Mouse (Mus musculus) activated CD4-positive, CD25-positive, alpha-beta regulatory T cell, adult 4 months (primary cell): Measurements from ENCODE around the gene Rbm17. TPM values are rescaled to one million over a fixed set of nuclear protein-coding genes. Genes with fewer than 3 reads are reported as not detected.
"Not testable (repeated sequence)": the region's sequence is repeated elsewhere in the genome, so short reads cannot be mapped to it uniquely, and the experiment has no call there.

ENCODE experiments used
- ATAC-seq: one replicate; pipeline ENCODE4 v1.8.0; 2017
- polyA plus RNA-seq, 2 experiments: library from polyadenylated mRNA; unstranded; fragments of 100-300 nt; shearing (Covaris generic); gene quantifications; one replicate each; pipeline ENCODE4 v1.2.1; 2017

Rbm17 gene
- polyA plus RNA-seq, result 10 to 100 TPM; 33.1 to 38.5 TPM

DNA sequence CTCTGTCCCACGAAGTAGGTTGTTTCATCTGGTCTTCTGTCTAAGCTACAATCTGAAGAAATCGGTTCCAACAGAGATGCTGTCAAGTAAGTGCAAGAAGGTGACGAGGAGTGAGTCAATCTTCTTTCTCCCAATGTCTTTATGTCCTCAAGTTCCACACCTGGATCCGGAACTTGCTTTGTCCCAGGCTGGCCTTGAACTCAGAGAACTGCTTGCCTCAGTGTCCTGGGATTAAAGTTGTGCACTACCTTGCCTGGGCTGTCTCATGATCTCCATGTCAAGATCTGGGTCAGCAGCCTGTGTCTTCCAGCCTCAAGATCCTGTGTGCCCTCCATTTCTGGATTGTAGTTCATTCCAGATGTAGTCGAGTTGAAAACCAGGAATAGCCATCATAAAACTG, at the start of gene Rbm17:
Rbm17 (minus strand) TSS at position 101 of the 400 bp plus-strand sequence.
- ATAC-seq, result no peak

DNA sequence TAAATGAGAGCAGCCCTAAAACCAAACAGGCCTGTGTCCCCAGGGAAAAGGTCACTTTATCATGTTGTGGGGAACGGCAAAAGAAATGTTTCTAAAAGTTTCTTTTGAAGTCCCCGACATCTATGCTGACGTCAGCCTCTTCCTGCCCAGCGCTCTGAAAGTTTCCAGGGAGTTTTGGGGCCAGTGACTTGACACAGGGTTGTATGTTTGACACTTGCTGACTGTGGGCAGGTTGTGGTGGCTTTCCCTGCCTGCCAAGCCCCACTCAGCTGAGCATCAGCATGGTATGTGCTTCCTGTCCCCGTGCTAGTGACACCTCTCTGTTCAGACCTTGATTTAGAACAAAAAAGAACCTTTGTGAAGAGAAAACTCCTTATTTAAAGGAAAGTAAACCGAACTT, 49.4 kb upstream of the Rbm17 start:
- peak; percentile 70 for ATAC-seq

DNA sequence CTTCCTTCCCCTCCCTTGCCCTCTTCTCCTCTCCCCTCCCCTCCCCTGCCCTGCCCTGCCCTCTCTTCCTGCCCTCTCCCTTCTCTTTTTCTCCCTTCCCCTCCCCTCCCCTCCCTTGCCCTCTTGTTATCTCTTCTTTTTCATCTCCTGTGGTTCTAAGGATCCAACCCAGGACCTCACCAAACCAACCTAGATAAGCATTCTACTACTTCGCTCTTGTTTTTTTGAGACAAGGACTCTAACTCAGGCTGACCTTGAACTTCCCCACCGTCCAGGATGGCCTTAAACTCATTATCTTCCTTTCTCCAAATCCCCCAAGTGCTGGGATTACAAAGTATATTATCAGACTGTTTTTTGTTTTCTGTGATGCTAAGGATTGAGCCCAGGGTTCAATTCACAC, 48.8 kb upstream of the Rbm17 start:
- no peak for ATAC-seq

DNA sequence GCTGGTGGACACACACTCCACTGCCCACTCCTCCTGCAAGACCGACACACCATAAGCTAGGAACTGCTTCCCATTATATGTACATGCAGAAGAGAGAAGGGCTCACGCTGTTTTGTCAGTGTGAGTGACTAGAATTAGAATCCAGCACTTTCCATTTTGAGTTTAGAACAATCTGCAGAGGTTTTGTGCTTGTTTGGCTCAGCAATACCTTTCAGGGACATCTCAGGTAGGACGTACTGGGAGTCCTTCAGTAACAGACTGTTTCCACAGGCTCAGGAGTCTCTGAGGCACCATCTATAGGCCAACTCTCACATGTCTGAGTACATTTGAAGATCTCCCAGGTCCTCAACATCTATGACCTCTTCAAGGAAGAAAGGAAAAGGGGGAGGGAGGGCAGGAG, 48.2 kb upstream of the Rbm17 start:
- ATAC-seq, result no peak

DNA sequence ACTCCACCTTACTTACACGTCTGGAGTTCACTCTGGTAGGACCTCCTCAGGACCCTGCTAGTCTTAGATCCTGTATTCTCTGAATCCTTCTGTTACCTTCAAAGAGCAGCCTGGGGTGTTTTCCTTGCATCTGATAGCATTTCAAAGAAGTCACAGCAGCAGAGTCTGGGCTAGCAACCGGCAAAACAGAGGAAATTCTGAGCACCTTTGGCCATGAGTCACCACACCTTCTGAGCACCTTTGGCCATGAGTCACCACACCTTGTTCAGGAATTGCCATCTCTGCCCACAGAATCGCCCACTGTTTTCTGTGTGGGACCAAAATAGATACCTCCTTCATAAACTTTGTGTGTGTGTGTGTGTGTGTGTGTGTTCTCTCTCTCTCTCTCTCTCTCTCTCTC, 47.5 kb upstream of the Rbm17 start:
- ATAC-seq, result peak; percentile 18

- peak; percentile 38 for ATAC-seq
Observed at GRCm38 (mm10) chr2:11645297-11645696, 41.3 kb upstream of the Rbm17 start.

GRCm38 (mm10) chr2:11644057-11644456, 40.1 kb upstream of the Rbm17 start:
- ATAC-seq, result no peak

- peak; percentile 70 for ATAC-seq
Observed at GRCm38 (mm10) chr2:11642451-11642941, 38.5 kb upstream of the Rbm17 start, which contains the start of gene Il2ra. TSS of gene Il2ra (plus strand) at chr2:11642807.

DNA sequence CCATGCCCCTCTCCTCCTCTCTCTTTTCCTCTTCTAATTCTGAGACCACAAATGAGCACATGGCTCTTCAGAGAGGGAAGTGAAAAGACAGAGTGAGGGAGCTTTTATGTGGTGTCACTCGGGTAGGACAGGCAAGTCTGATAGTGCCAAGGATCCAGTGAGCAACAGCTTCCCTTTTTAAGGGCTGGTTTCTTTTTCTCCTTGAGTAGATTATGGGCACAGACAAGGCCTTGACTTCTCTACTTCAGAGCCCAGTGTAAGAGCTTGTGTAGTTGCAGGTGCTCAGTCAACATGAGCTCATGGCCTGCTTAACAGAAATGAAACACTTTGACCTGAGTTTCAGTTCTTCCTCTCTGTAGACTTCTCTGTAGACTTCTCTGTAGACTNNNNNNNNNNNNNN, 33.2 kb upstream of the Rbm17 start:
- peak; percentile 44 for ATAC-seq

GRCm38 (mm10) chr2:11636138-11636480, 32.2 kb upstream of the Rbm17 start:
- peak; percentile 38 for ATAC-seq

- peak; percentile 18 for ATAC-seq
Observed at GRCm38 (mm10) chr2:11635471-11636137, 31.7 kb upstream of the Rbm17 start.

DNA sequence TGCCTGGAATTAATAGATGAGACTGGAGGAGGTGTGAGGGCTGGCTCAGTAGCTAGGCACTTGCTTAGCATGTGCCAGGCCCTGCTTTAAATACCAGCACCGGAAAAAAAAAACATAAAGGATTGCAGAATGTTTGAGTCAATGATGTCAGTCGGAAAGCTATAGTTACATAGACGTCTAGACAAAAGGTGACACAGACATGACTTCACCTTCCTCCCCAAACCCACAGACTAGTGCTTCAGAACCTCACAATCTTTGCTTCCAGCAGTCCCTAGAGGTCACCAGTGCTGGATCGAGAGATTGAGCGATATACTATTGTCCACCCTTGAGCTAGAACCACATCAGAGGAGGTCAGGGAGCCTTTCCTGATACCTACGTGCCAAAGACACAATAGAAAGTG, 31.1 kb upstream of the Rbm17 start:
- peak; percentile 44 for ATAC-seq

- ATAC-seq, result peak; percentile 47
Observed at GRCm38 (mm10) chr2:11625890-11626289, 21.9 kb upstream of the Rbm17 start, which contains the start of gene Gm17490. TSS of gene Gm17490 (minus strand) at chr2:11626264.

GRCm38 (mm10) chr2:11623726-11624125, 19.8 kb upstream of the Rbm17 start:
- ATAC-seq, result no peak

- ATAC-seq, result no peak
Observed at GRCm38 (mm10) chr2:11623173-11623572, 19.2 kb upstream of the Rbm17 start.

DNA sequence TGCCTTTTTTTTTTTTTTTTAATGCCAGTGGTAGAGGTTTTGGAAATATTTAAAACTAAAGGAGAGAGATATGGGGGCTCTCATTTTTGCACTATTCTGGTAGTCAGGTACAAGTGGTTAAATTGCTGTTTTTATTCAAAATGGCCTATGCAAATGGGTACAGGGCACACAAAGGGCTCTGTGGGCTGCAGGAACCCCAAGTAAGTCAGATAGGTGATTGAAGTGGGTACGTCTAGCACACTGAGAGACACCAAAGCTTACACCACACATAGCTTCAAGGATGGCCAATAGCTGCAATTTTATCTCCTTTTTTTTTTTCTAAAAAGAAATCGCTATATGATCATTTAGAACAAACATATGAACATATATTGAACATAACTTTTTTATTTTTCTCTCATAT, 15.6 kb upstream of the Rbm17 start:
- ATAC-seq, result peak; percentile 42

GRCm38 (mm10) chr2:11616846-11617245, 12.9 kb upstream of the Rbm17 start:
- ATAC-seq, result peak; percentile 43

- ATAC-seq, result not testable (repeated sequence)
Observed at GRCm38 (mm10) chr2:11612939-11613338, 9.0 kb upstream of the Rbm17 start.

DNA sequence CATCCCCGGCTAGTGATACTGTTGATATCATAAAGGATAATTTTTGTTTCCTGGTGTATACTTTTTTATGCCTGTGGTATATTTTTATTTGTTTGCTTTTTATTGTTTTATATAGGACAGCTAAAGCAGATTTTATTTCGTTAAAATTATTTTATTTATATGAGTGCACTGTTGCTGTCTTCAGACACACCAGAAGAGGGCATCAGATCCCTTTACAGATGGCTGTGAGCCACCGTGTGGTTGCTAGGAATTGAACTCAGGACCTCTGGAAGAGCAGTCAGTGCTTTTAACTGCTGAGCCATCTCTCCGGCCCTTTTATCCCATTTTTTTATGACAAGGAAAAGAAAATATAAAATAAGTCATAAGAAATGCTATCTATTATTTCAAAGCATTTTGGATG, 2.8 kb upstream of the Rbm17 start:
- not testable (repeated sequence) for ATAC-seq

- ATAC-seq, result no peak
Observed at GRCm38 (mm10) chr2:11604911-11605310, 958 bp upstream of the Rbm17 start.

GRCm38 (mm10) chr2:11602506-11603489, 1.2 kb downstream of the Rbm17 start:
- ATAC-seq, result peak; percentile 98

DNA sequence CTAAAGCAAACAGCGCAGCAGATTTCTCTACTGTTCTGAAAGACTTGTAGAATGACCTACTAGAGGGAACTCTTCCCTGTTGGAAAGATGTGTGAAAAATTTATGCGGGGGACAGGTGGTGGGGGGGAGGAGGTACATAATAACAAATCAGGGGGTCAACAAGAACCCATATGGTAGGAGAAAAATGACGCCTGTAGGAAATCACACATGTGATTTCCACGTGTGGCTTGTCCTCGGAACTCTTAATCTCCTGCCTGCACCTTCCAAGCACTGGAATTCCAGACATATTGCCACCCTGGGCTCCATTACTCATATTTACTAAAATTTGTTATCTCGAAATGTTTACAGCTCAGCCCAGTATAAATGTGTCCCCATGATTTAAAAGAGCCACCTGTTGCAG, 2.2 kb downstream of the Rbm17 start:
- ATAC-seq, result no peak

- ATAC-seq, result no peak
Observed at GRCm38 (mm10) chr2:11597906-11598305, 6.0 kb downstream of the Rbm17 start.
